Mouse (Mus musculus): ENCODE results near the gene Fam50a. TPM values are rescaled to one million over a fixed set of nuclear protein-coding genes. Genes with fewer than 3 reads are reported as not detected.

Gene Fam50a
- polyA plus RNA-seq, 1 experiment from 2014 or later = 66.8 TPM

DNA sequence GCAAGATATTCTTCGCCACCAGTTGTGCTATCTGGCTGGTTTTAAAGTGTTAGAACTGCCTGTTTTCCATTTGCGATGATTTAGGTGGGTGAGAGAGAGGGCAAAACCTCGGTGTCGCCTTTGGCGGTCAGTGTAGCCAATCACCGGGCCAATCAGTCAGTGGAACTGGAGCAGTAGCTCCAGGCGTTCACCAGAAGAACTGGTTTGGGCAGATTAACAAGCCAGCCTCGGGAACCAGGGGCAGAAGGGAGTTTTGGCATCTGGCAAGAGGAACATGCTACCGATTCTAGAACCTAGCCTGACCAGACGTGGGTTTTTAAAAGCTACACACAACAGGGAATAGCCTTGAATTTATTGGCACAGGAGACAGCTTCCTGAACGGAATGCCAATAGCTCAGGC, 46.3 kb downstream of the Fam50a start:
- 57% methylated on average over 11 of the region's 11 CpGs for WGBS
- no peak for DNase-seq (ENCODE audit: low spot score)
- no peaks in the 10 kb centered on the region for H3K27me3 ChIP-seq (ENCODE audit: low read depth, poor library complexity, severe bottlenecking)

DNA sequence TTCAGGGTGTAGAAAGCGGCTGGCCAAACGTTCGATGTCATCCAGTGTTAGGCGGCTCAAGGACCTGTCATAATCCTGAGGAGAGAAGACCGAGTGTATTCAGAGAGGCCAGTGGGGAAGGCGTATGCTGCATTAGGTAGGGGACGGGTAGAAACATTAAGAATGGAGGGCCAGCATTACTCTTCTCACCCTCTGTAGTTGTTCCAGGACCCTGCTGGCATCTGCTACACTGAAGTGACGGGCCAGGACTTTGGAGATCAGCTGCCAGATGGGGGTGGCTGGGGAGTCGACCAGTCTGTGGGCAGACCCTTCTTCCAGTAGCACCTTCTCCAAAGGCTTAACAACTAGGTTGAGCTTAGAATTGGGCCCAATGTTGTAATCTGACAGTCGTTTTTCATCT, 54.7 kb downstream of the Fam50a start:
- 73% methylated on average over 10 of the region's 10 CpGs for WGBS
- Histone ChIP-seq H3K36me3 (peaks cover 25% of the 10 kb centered on the region), H3K4me1 (peaks cover 14% of the 10 kb centered on the region), H3K4me3 (peak overlapping the region; percentile 69), H3K27ac (replicated peaks) (peak overlapping the region; percentile 91), H3K27me3 (ENCODE audit: low read depth, poor library complexity, severe bottlenecking) (no peaks in the 10 kb centered on the region), H3K9me3 (replicated peaks) (0 out of 2 replicates have a peak, but pooled peaks cover 3% of the 10 kb centered on the region)
- no peak for DNase-seq (ENCODE audit: low spot score)

More for the DNA sequence above, 46.3 kb downstream of the Fam50a start:
- no peak overlapping the region for H3K27ac ChIP-seq (replicated peaks)
- H3K9me3 ChIP-seq (replicated peaks) = no peaks in the 10 kb centered on the region
- no peak overlapping the region for H3K4me3 ChIP-seq
- no peaks in the 10 kb centered on the region for H3K36me3 ChIP-seq
- H3K4me1 ChIP-seq = no peaks in the 10 kb centered on the region

DNA sequence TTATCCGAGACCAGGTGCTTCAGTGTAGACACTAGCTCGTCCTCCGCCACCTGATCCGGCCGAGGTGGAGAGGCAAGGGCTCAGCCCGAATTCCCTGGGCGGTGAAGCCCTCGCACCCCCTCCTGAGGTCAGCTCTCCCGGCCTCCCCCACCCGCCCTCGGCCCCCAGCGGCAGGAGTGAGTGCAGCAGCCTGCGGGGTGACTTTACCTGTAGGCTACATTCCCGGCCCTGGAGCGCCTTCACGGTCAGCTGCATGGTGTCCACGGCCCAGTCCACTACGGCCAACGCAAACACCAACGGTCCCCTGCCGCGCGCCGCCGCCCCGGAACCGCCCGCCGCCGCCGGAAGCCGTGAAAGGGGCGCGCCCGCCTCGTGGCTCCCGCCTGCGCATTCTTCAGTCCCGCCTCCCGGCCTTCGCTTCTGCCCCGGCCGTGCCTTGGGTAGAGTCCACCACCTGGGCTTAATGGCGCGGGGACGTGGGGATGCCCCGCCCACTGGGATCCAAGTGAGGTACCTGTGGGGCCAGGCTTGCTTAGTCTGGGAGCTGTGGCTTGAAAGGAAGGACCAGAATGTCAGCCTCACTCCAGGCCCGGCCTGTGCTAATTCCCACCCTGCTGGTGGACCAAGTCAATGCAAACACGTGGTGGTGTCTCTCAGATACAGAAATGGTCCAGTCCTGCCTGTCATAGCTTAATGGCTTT, 55.5 kb downstream of the Fam50a start:
- peak overlapping the region; percentile 91 for H3K27ac ChIP-seq (replicated peaks)
- peak; percentile 70 for DNase-seq (ENCODE audit: low spot score)
- peaks cover 21% of the 10 kb centered on the region for H3K4me1 ChIP-seq
- peaks cover 25% of the 10 kb centered on the region for H3K36me3 ChIP-seq
- H3K27me3 ChIP-seq (ENCODE audit: low read depth, poor library complexity, severe bottlenecking) = no peaks in the 10 kb centered on the region
- 17% methylated on average over 49 of the region's 49 CpGs for WGBS
- H3K4me3 ChIP-seq = peak overlapping the region; percentile 69
- H3K9me3 ChIP-seq (replicated peaks) = 0 out of 2 replicates have a peak, but pooled peaks cover 3% of the 10 kb centered on the region

Small RNAs within 50 kb of the gene (microRNA-seq; reads per million reads assigned to microRNA genes)
- gene Mir7091 (not detected), gene Mir7092 (not detected)

Other genes starting within 250 kb of the Fam50a start
- gene Opn1mw, start 185.6 kb upstream of the Fam50a start, polyA plus RNA-seq (2016; fragmentation: Nextera tagmentation; extraction: Ambion mirVana) = not detected in 2 replicates
- gene Mecp2, start 177.7 kb upstream of the Fam50a start, polyA plus RNA-seq (2016; fragmentation: Nextera tagmentation; extraction: Ambion mirVana) = 15.7 and 16.0 TPM in 2 replicates
- not detected in 2 replicates for gene Tex28, start 145.2 kb upstream of the Fam50a start, polyA plus RNA-seq (2016; fragmentation: Nextera tagmentation; extraction: Ambion mirVana)
- not detected in 2 replicates for gene Tktl1, start 135.8 kb upstream of the Fam50a start, polyA plus RNA-seq (2016; fragmentation: Nextera tagmentation; extraction: Ambion mirVana)
- 223 and 243 TPM in 2 replicates for gene Flna, start 63.2 kb upstream of the Fam50a start, polyA plus RNA-seq (2016; fragmentation: Nextera tagmentation; extraction: Ambion mirVana)
- 18.5 and 20.1 TPM in 2 replicates for gene Emd, start 58.3 kb upstream of the Fam50a start, polyA plus RNA-seq (2016; fragmentation: Nextera tagmentation; extraction: Ambion mirVana)
- gene Rpl10, start 42.2 kb upstream of the Fam50a start, polyA plus RNA-seq (2016; fragmentation: Nextera tagmentation; extraction: Ambion mirVana) = 711 and 801 TPM in 2 replicates
- gene Taz, start 31.1 kb upstream of the Fam50a start, polyA plus RNA-seq (2016; fragmentation: Nextera tagmentation; extraction: Ambion mirVana) = 75.7 and 77.9 TPM in 2 replicates
- gene Dnase1l1, start 30.7 kb upstream of the Fam50a start, polyA plus RNA-seq (2016; fragmentation: Nextera tagmentation; extraction: Ambion mirVana) = 3.7 and 4.1 TPM in 2 replicates
- 89.8 and 111 TPM in 2 replicates for gene Atp6ap1, start 15.9 kb upstream of the Fam50a start, polyA plus RNA-seq (2016; fragmentation: Nextera tagmentation; extraction: Ambion mirVana)
- gene Gdi1, start 8.0 kb upstream of the Fam50a start, polyA plus RNA-seq (2016; fragmentation: Nextera tagmentation; extraction: Ambion mirVana) = 310 and 448 TPM in 2 replicates
- gene Plxna3, start 16.0 kb downstream of the Fam50a start, polyA plus RNA-seq (2016; fragmentation: Nextera tagmentation; extraction: Ambion mirVana) = 15.7 and 24.3 TPM in 2 replicates
- 118 and 122 TPM in 2 replicates for gene Lage3, start 40.6 kb downstream of the Fam50a start, polyA plus RNA-seq (2016; fragmentation: Nextera tagmentation; extraction: Ambion mirVana)
- gene Ubl4a, start 60.2 kb downstream of the Fam50a start, polyA plus RNA-seq (2016; fragmentation: Nextera tagmentation; extraction: Ambion mirVana) = 74.8 and 75.4 TPM in 2 replicates
- 10.9 and 11.3 TPM in 2 replicates for gene Slc10a3, start 60.3 kb downstream of the Fam50a start, polyA plus RNA-seq (2016; fragmentation: Nextera tagmentation; extraction: Ambion mirVana)
- 27.0 and 31.3 TPM in 2 replicates for gene Fam3a, start 80.2 kb downstream of the Fam50a start, polyA plus RNA-seq (2016; fragmentation: Nextera tagmentation; extraction: Ambion mirVana)
- 20.9 and 23.3 TPM in 2 replicates for gene Ikbkg, start 80.3 kb downstream of the Fam50a start, polyA plus RNA-seq (2016; fragmentation: Nextera tagmentation; extraction: Ambion mirVana)
- 54.6 and 61.5 TPM in 2 replicates for gene G6pdx, start 116.2 kb downstream of the Fam50a start, polyA plus RNA-seq (2016; fragmentation: Nextera tagmentation; extraction: Ambion mirVana)
- gene Gm6880, start 168.4 kb downstream of the Fam50a start, polyA plus RNA-seq (2016; fragmentation: Nextera tagmentation; extraction: Ambion mirVana) = not detected in 2 replicates

Measured in midbrain, embryonic 10.5 days (tissue).